Mouse (Mus musculus) ES-E14 (cell line): ENCODE measurements around the gene Slk.

Experiments
- CHD2 ChIP-seq: IDR thresholded peaks from 2 replicates; pipeline ENCODE4 v1.6.1; 2014; ENCODE audit warnings: mild to moderate bottlenecking, low read depth, low read length, inconsistent platforms
- ZC3H11A ChIP-seq: IDR thresholded peaks from 2 replicates; pipeline ENCODE4 v1.6.1; 2012; ENCODE audit warnings: low read depth, mild to moderate bottlenecking, inconsistent platforms, low read length, borderline replicate concordance
- ZNF384 ChIP-seq: IDR thresholded peaks from 2 replicates; pipeline ENCODE4 v1.6.1; 2012; ENCODE audit warnings: low read depth, low read length, inconsistent platforms

- TF ChIP-seq CHD2 (no peak), ZNF384 (no peak), ZC3H11A (no peak)
Measured at GRCm38 (mm10) chr19:47585772-47586171, 6.3 kb downstream of the Slk start.
